Mouse (Mus musculus): ENCODE results near the gene Radil.

Gene Radil

DNA sequence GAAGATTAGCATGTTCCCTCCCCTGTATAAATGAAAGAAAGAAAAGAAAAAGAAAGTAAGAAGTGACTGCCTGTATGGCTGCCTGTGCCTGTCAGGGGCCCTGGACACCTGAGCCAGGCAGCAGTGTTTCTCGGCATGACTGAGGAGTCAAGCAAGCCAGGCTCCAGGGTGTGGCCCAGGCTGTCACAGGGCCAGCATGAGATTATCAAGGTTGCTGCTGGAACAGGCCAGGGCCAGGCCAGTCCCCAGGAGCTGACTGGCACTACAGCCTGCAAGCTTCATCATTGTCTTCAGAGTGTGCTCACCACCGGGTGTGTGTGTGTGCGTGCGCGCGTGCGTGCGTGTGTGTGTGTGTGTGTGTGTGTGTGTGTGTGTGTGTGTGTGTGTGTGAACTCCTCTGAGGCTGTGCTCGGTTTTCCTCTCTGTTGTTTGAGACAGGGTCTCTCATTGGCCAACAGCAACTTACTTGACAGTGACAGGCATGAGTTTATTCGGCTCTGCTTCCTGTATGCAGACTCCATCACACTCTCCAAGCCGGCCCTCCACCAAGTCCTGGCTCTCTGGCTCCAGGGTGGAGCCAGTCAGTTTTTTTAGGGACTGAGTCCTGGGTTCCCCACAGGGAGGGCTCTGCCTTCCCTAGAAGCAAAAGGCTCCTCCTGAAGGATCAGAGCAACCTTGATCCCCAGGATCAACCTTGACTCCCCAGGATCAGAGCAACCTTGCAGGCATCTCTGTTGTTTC, 105.9 kb downstream of the Radil start:
- peak; percentile 87 for DNase-seq

DNA sequence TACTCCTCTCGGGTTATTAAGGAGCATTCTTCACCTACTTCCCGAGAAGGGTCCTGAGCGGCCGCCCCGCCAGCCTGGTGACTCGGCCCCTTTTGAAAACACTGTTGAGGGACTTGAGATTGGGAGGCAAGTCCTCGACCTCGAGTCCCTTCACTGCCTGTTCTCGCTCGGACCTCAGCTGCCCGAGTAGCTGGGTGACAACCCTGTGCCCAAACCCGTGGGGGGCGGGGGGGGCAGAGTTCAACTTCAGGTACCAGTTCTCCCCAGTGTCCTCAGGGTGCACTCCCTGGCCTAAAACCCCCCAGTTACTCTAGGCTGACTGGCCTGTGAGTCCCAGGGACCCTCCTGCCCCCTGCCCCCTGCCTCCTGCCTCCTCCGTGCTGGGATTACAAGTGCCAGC, 106.9 kb downstream of the Radil start:
- DNase-seq = no peak

DNA sequence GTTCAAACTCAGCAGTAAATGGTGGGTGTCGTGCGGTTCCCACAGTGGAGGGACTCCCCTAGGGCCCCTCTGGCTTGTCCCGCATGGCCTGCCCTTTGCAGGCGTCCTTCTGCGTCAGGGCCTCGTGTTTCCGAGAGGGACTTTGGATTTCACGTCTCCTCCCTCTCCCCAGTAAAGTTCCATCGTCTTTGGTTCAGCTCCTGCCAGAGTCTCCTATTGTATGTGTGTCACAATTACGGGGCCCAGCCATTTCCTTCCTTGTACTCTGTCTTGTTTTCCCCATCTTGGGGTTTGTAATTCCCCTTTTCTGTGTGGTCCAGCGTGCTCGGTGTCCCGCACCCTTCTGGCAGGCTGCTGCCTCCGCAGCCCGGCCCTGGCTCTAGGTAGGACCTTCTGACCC, 107.4 kb downstream of the Radil start:
- DNase-seq = no peak

DNA sequence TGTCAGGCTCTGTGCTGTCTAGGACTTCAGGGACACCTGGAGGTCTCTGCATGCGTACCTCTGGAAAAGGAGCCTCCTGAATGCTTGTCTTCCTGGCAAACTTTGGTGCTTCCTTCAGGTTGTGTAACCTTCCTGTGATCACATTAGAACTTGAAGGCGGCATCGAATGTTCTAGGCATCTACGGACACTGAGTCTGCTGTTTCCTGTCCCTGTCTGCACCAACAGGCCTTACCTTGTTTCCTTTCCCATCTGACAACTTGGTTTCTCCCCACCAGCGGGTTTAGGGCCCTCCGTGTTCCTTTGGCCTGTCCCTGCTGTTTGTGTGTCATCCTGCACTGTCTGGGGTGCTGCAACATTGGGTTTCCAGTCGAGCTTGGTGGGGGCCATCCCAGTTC, 108.9 kb downstream of the Radil start:
- no peak for DNase-seq

DNA sequence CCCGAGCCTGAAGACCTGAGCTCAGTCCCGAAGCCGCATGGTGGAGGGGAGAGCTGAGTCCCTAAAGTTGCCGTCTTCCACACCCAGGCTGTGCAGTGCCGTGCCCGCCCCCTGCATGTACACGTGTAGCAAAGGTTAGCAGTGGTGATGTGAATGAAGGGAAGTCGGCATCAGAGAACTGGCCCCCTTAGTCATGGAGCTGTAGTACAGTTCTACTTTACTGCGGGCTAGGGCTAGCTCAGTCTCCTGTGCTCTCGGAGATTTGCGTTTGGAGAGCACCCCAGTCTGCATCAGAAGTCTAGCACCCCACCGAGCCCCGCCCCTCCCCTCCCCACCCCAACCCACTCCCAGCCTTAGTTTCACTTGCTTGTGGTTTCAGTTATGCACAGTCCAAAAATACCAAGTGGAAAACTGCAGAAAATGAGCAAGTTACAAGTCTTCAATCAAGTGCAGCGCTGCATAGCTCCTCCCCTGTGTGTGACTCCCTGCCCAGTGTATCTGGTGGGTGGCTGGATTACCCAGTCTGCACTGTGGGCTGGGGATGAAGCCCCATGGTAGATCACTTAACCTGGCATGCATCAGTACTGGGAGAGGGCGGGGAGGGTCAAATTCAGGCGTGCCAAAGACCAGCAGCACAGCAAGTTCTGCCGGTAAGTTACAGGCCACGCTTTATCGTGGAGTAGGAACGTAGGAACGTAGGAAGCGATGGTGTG, 109.4 kb downstream of the Radil start:
- DNase-seq = peak; percentile 46

DNA sequence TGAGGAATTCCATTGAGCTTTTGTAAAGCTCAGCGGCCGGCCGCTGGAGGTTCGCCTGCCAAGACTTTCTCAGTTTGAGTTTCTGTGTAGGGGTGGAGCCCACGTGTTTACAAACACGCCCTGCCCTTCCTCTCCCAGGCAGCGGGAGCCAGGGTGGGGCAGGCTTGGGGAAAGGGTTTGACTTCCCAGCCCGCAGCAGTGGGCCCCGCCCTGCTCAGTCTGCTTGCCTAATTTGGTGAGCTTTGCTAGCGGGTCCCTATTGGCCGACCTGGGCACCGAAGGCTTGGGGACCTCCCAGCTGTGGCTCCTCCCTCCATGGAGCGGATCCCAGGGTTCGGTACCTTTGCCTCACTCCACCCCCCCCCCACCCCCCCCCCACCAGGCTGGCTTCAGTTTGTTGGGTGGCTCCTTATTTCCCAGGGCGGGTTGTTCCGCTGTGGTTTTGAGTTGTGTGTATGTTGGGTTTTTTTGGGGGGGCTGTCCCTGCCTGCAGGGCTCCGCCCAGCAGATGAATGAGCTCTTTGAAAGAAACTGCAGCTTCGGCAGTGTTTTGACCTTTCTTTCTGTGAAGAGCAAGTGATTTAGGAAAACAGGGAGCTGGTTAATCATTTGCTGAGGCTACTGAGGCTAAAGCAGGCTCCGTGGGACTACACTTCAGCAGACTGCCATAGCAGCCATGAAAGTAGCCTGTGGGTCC, 110.3 kb downstream of the Radil start:
- DNase-seq = peak; percentile 97

DNA sequence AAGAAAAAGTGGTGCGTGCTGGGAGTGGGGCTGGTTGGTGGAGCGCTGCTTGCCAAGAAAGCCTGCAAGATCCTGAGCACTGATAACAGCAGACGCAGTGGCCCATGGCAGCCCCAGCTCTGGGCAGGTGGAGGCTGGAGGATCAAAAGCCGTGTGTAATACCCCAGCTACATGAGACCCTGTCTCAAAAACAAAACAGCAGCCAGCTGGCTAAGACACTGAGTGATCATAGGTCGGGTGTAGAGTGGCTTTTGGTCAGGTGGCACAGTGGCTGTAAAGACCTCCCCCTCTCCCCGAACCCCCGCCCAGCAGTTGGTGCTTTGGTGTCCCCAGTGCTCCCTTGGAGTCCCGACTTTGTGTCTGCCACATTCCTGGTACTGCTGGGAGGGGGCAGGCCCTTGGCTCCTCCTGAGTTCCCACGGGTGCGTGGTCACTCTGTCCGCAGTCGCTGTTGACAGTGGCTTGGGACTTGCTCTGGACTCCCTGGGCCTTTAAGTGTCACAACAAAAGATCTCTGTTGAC, 110.9 kb downstream of the Radil start:
- DNase-seq = peak; percentile 63

DNA sequence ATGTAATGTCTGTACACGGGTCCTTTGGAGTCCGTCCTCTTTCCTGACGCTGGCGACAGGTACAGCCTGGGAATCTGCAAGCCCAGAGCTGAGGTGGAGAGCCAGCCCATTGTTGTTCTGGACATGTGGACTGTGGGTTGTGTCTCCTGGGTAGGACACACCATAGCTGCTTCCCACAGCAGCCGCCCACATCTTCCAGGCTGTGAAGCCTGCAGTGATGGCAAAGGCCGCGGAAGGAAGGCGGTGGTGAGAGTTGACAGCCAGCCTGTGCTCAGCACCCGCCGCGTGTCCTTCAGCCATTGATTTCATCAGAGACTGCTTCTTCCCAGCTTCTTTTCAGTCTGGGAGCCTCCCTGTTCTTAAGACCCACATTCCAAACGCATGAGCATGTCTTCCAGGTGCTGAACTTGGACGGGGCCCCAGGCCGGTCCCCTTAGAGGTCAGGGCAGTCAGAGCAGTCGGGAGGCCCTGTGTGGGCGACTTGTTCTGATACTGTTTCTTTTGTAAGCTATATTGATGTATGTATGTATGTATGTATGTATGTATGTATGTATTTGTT, 112.4 kb downstream of the Radil start:
- no peak for DNase-seq

DNA sequence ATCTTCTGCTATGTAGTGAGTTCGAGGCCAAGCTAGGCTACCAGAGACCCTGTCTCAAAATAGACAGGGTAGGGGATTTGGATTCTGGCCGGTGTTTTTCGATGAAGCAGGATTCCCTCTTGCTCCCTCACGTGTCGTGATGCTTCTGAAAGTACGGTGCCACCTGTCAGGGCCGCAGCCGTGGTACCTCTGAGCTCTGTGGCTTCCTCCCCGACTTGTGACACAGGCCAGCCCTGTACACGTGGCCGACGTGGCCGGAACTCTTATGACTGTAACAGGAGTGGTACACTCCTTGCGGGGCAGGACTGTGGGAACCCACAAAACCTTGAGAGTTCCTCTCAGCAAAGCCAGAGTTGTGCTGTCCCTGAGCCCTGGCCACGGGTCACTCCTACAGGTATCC, 115.2 kb downstream of the Radil start:
- DNase-seq = no peak

Data from liver (tissue).